Mouse (Mus musculus) monocyte, adult 5-6 weeks (primary cell): ENCODE results near the gene Acyp2. TPM values are rescaled to one million over a fixed set of nuclear protein-coding genes. Genes with fewer than 3 reads are reported as not detected.
A peak's percentile ranks its signal among the peaks of the same experiment; 100 is the strongest.
"Not testable (repeated sequence)": the region's sequence is repeated elsewhere in the genome, so short reads cannot be mapped to it uniquely, and the experiment has no call there.

Experiments used
- ATAC-seq: fragments of 153-309, 156-312 bp; replicated peaks from 2 replicates; pipeline ENCODE4 v1.8.0; 2017; ENCODE audit warnings: mild to moderate bottlenecking; ENCODE audit not compliant: low TSS enrichment, insufficient number of reproducible peaks, severe bottlenecking, poor library complexity, low FRiP score
- total RNA-seq: library from RNA; stranded (forward); fragments of 200-1000, 200-491, 200-594 nt; gene quantifications from 3 replicates; pipeline ENCODE4 v1.2.3, GENCODE M21; 2017

Gene Acyp2
- total RNA-seq, result 3.0 to 7.5 TPM (median 3.7 TPM) in 3 replicates

DNA sequence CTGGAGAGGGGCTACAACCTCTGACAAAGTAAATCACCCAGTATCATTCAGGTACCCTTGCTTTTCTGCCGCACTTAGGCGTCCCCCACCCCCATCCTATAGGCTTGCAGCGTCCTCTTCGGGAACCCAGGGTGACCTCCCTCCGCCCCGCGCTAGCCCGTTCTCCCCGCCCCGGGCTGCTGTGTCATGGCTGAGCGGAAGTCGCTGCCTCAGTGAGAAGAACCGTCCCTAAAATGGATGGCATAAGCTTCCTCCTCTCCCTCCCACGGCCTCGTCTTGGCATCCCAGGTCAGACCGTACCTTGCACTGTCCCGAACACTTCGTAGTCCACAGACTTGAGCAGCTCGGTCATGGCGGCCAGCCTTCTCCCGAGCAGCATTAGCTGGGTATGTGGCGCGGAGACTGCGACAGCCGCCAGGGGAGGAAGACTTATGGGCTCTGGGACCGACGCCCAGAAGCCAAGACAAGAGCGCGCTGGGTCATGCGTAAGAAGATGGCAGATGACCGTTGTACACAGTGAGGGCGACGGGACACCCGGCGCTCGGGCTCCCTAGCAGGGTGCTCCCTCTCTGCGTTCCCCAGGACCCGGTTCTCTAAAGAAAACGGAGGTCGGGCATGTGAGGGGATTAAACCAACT, at the start of gene Acyp2:
Gene Acyp2 (minus strand): TSS at position 587 of the 637 bp plus-strand sequence.
- peak; percentile 88 for ATAC-seq

DNA sequence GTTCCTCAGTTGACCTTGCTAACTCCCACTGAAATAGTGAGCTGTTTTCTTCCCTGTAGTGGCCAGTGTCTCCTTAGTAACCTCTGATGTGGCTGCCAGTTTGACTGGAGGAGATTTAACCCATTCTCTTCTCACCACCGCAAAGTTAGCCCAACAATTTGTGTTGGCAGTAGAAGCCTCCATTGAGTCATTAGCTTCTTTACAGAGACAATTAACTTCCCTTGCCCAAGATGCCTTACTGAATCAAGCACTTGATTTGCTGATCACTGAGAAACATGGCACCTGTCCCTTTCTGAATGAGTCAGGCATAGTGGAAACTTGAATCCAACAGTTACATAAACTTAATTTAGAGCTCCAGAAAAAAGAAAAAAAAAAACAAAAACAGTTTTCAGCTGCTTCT, 40.0 kb upstream of the Acyp2 start:
- no peak for ATAC-seq

DNA sequence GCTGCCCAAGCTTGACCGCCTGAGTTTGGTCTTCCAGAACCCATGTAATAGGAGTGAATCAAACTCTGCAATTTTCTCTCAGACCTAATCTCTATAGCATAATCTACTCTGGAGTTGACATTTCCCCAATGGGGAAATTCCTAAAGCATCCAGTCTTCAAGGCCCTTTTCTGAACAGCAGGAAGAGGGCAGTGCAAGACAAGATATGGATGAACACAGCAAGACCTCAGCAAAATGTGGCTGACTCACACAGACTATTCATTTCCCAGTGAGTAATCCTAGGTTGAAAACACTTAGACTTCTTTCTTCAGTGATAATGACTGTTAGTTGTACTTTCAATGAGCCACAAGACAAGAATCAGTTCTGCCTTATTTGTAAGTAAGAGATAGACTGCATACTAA, 26.7 kb upstream of the Acyp2 start:
- no peak for ATAC-seq

DNA sequence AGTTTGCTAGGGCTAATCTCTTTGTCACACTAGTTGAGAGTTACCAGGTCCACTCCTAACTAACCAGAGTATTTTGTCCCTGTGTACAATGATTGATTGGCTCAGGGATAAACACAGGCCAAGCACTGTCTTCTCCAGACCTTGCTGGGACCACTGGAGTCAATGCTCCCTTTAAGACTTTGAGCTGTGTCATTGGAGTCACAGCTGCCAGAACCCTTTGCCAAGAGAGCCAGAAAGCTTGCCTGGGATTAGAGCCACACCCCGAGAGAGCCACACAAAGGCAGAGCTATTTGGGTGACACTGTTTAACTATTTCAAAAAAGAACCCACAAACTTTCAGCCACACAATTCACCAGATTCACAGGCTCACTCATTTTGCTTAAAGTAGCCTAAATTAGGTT, 23.3 kb upstream of the Acyp2 start:
- no peak for ATAC-seq

GRCm38 (mm10) chr11:30663001-30663400, 13.6 kb upstream of the Acyp2 start:
- ATAC-seq, result no peak

DNA sequence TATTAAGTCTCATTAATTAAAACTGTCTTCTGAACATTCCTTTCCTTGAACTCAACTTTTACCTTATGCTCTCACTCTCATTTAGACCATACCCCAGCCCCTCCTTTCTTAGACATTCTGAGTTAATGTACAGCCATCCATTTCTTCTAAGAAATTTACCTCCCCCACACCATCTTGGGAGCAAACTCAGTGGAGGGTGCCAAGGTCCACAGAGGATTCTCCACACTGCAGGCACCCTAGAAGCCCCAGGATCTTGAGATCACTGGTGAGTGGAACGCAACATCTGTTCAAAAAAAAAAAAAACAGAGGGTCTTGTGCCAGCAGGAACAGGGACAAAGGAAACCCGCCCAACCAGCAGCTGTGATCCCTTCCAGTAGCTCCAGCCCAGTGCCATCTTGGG, 13.2 kb upstream of the Acyp2 start:
- no peak for ATAC-seq

DNA sequence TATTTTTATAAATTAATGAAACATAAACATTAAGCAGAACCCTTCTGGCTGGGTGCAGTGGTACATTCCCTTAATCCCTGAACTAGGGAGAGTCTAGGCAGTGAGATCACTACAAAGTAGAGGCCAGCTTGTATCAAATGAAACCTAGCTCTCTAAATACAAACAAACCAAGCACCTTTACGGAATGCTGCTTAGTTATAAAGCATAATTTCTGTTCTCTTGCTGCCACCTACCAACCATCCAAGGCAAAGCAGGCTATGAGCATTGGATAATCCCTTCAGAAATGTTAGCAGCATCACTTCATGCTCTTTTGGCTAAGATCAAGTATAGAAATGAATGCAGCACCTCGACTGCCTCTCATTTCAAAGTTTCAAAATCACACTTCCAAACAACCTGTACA, 7.7 kb upstream of the Acyp2 start:
- no peak for ATAC-seq

- no peak for ATAC-seq
These were observed 6.7 kb upstream of the Acyp2 start for GRCm38 (mm10) chr11:30656060-30656459.

GRCm38 (mm10) chr11:30650416-30650815, 1.0 kb upstream of the Acyp2 start:
- no peak for ATAC-seq

DNA sequence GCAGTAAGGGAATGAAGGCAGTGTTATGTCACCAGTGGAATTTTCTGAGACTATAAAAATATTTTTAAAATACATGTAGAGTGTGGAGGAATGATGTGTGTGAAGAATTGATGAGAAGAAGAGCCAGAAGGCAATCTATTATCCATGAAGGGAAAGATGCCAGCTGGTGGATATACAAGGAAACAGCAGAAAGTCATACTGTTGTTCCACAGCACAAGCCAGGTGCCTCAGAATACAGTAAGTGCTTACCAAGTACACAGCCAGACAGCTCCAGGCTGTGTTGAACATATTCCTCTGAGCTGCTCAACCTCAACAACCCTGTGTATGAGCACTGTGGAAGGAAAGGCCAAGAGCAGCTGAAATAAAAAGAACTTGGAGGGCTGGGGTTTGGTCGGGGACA, 13.7 kb downstream of the Acyp2 start:
- ATAC-seq, result no peak

- ATAC-seq, result no peak
These were observed 18.9 kb downstream of the Acyp2 start for GRCm38 (mm10) chr11:30630514-30630913.

DNA sequence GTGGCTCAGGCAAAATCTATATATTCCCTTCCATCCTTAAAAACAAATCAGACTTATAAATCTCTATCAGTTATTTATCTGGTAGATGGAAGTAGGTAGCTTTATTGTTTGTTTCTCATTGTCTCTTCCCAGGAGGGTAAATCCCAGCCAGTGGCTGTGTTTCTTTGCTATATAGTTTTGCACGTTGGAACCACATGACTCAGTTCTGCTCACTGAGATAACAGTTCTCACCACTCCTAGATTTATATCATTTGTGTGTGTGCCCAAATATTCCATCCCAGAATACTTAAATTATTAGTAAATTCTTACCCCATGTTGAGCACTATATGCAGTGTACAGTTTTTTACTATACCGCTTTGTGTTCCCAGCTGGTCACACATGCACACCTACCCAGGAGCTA, 26.2 kb downstream of the Acyp2 start:
- no peak for ATAC-seq

- ATAC-seq, result not testable (repeated sequence)
These were observed 27.7 kb downstream of the Acyp2 start for GRCm38 (mm10) chr11:30621386-30622363.

DNA sequence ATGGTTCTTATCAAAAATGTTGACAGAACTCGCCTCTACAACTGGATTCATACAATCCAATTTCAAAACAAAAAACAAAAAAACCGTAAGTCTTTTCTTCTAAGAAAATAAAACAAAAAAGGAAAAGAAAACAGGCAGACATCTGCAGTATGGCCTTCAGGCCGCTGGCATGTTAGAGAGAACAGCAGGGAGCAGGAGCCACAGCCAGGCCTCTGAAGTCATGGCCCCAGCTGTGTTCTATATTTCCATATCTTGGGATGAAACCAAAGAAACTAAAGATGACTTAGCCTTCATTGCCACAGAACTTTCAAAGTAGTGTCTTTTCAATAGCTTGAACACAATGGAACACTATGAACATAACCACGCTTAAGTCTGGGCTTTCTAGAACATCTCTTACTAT, 31.2 kb downstream of the Acyp2 start:
- ATAC-seq, result no peak

- no peak for ATAC-seq
These were observed 31.8 kb downstream of the Acyp2 start for GRCm38 (mm10) chr11:30617571-30618097.

GRCm38 (mm10) chr11:30615977-30616376, 33.4 kb downstream of the Acyp2 start:
- ATAC-seq, result no peak

GRCm38 (mm10) chr11:30613916-30614546, 35.4 kb downstream of the Acyp2 start:
- ATAC-seq, result no peak

DNA sequence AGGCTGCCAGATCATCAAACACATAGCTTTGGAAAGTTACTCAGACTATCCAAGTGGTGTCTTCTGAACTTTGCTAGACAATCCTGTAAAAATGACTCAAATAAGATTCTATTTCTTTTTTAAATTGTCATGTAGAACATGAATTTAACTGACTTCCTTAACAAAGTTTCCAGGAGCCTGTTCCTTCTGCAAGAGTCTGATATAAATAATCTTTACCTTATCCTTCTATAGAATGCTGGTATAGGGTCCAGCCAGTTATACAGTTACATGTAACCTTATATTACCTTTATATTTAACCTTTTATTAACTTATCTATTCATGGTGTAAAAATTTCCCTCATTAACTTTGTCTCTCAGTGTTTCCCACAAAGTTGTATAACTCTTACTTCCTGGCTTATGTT, 36.7 kb downstream of the Acyp2 start:
- no peak for ATAC-seq

GRCm38 (mm10) chr11:30609247-30609646, 40.1 kb downstream of the Acyp2 start:
- ATAC-seq, result no peak
